Mouse (Mus musculus) 3134 (cell line): Measurements from ENCODE around the gene Pbx2.
A peak's percentile ranks its signal among the peaks of the same experiment; 100 is the strongest.

Source experiments
- DNase-seq: peaks from one replicate; pipeline ENCODE4 v3.0.0-alpha.2; 2011; ENCODE audit warnings: low spot score; ENCODE audit not compliant: insufficient read length; ENCODE audit errors: extremely low read depth

The Pbx2 gene

GRCm38 (mm10) chr17:34601796-34602195 lies 10.7 kb downstream of the Pbx2 start:
- DNase-seq: no peak

- DNase-seq: no peak
Observed at GRCm38 (mm10) chr17:34603375-34604060, 12.5 kb downstream of the Pbx2 start, which contains the start of gene Rnf5. Gene Rnf5 (minus strand): TSS chr17:34603690.

- DNase-seq: peak; percentile 99
Observed at GRCm38 (mm10) chr17:34604061-34604508, 13.0 kb downstream of the Pbx2 start, which contains the start of gene Agpat1. Gene Agpat1 (plus strand): TSS chr17:34604262.

- no peak for DNase-seq
Observed at GRCm38 (mm10) chr17:34604511-34605237, 13.6 kb downstream of the Pbx2 start.

- DNase-seq: peak; percentile 89
Observed at GRCm38 (mm10) chr17:34605609-34606008, 14.5 kb downstream of the Pbx2 start.

GRCm38 (mm10) chr17:34606186-34607039 lies 15.3 kb downstream of the Pbx2 start:
- DNase-seq: peak; percentile 48

- no peak for DNase-seq
Observed at GRCm38 (mm10) chr17:34607997-34608396, 16.9 kb downstream of the Pbx2 start.

GRCm38 (mm10) chr17:34611050-34611449 lies 20.0 kb downstream of the Pbx2 start:
- no peak for DNase-seq

- DNase-seq: no peak
Observed at GRCm38 (mm10) chr17:34613054-34613645, 22.1 kb downstream of the Pbx2 start.

- no peak for DNase-seq
Observed at GRCm38 (mm10) chr17:34613830-34614229, 22.8 kb downstream of the Pbx2 start.

GRCm38 (mm10) chr17:34615871-34616270 lies 24.8 kb downstream of the Pbx2 start, which contains the start of gene Egfl8:
Gene Egfl8 (minus strand): TSS chr17:34615971.
- no peak for DNase-seq

GRCm38 (mm10) chr17:34618999-34619398 lies 27.9 kb downstream of the Pbx2 start:
- DNase-seq: no peak

GRCm38 (mm10) chr17:34621006-34621405 lies 29.9 kb downstream of the Pbx2 start:
- no peak for DNase-seq

- DNase-seq: no peak
Observed at GRCm38 (mm10) chr17:34623161-34623560, 32.1 kb downstream of the Pbx2 start.

- DNase-seq: no peak
Observed at GRCm38 (mm10) chr17:34624981-34625380, 33.9 kb downstream of the Pbx2 start.

- DNase-seq: no peak
Observed at GRCm38 (mm10) chr17:34626062-34626772, 35.2 kb downstream of the Pbx2 start.

- peak; percentile 66 for DNase-seq
Observed at GRCm38 (mm10) chr17:34626773-34627092, 35.7 kb downstream of the Pbx2 start.

- peak; percentile 85 for DNase-seq
Observed at GRCm38 (mm10) chr17:34627093-34627942, 36.3 kb downstream of the Pbx2 start.
